ENCODE assay signal across 24 mouse cellular contexts in genomic region chr17:29756381-29756780, GRCm38 (mm10). TPM values are rescaled to one million over a fixed set of nuclear protein-coding genes. Genes with fewer than 3 reads are reported as not detected.
DNase-seq lines count a peak whose midpoint lies in the region; ATAC-seq and TF ChIP-seq lines count a peak whose summit lies in the region.
"Had no signal": no experiment of that assay in that cellular context is flagged by ENCODE, and none has a peak within 500 bp of the region (broad histone marks: within the 10 kb centered on the region; RNA-seq: fewer than 3 reads in every experiment).

No protein-coding gene starts in this region.

- ATAC-seq in lung, postnatal 0 days: peak; percentile 16; the same call in 1 of the 2 replicates
- ATAC-seq: forebrain, embryonic 14.5 days; liver, embryonic 12.5 days; liver, postnatal 0 days; midbrain, embryonic 13.5 days had no signal

- no peak overlapping the region for H3K9ac ChIP-seq in lung, postnatal 0 days (replicated peaks; ENCODE audit: low read depth)
- H3K9ac ChIP-seq: limb, embryonic 13.5 days; liver, embryonic 12.5 days; liver, postnatal 0 days; midbrain, embryonic 13.5 days had no signal

- 65% methylated on average over 10 of the region's 10 CpGs for WGBS in kidney, adult 2 months
- 61% methylated on average over 10 of the region's 10 CpGs for WGBS in lung, postnatal 0 days

- peak; percentile 7 for DNase-seq in kidney, adult 2 months
- no peak for DNase-seq in kidney, postnatal 10 days
- peak; percentile 34 for DNase-seq in lung, postnatal 0 days (ENCODE audit: low spot score)
- no peak for DNase-seq in lung, postnatal 36 days
- peak; percentile 73 for DNase-seq in adrenal gland, adult 2 months
- DNase-seq in adrenal gland, postnatal 36 days: peak; percentile 58 to 60
- no peak for DNase-seq in spleen, postnatal 4 days (ENCODE audit: low spot score in 2 of 2)
- DNase-seq: cerebellum, adult 8-10 months; gastrocnemius, postnatal 14 days; kidney, adult 18-20 months; kidney, postnatal 25 days; liver, postnatal 0 days; lung, postnatal 4 days; spleen, adult 18-20 months; thymus, adult 18-20 months; thymus, postnatal 25 days had no signal

- H3K4me3 ChIP-seq in kidney, adult 2 months (ENCODE audit: insufficient read depth, low read depth, low read length): no peak overlapping the region
- H3K4me3 ChIP-seq in lung, postnatal 0 days (ENCODE audit: low read depth, low read length): no peak overlapping the region
- H3K4me3 ChIP-seq: layer of hippocampus, adult 2 months; left cerebral cortex, adult 2 months; limb, embryonic 13.5 days; liver, embryonic 12.5 days; megakaryocyte, embryonic 14.5 days; midbrain, embryonic 13.5 days had no signal

- H3K4me1 ChIP-seq in kidney, adult 2 months (ENCODE audit: control insufficient read depth, insufficient read depth, low read length): no peaks in the 10 kb centered on the region
- no peaks in the 10 kb centered on the region for H3K4me1 ChIP-seq in lung, postnatal 0 days (ENCODE audit: insufficient read depth, low read depth, low read length)
- H3K4me1 ChIP-seq: liver, embryonic 12.5 days had no signal

- H3K9me3 ChIP-seq in lung, postnatal 0 days (ENCODE audit: low read length): no peaks in the 10 kb centered on the region
- H3K9me3 ChIP-seq: limb, embryonic 13.5 days; liver, embryonic 12.5 days; megakaryocyte, embryonic 14.5 days; midbrain, embryonic 13.5 days had no signal

- TF ChIP-seq EP300 in lung, postnatal 0 days (IDR thresholded peaks at IDR 0.05): no peak

- H3K4me2 ChIP-seq in lung, postnatal 0 days (replicated peaks; ENCODE audit: low read depth, low read length): no peak overlapping the region
- H3K4me2 ChIP-seq: limb, embryonic 13.5 days; liver, embryonic 12.5 days; midbrain, embryonic 13.5 days had no signal

- no peaks in the 10 kb centered on the region for H3K27me3 ChIP-seq in kidney, adult 2 months (replicated peaks; ENCODE audit: control insufficient read depth, insufficient read depth, low read length)
- no peaks in the 10 kb centered on the region for H3K27me3 ChIP-seq in lung, postnatal 0 days (replicated peaks; ENCODE audit: insufficient read depth, low read length)
- H3K27me3 ChIP-seq: limb, embryonic 13.5 days; midbrain, embryonic 13.5 days had no signal

- H3K36me3 ChIP-seq in kidney, adult 2 months (ENCODE audit: control insufficient read depth, insufficient read depth, low read length): no peaks in the 10 kb centered on the region
- H3K36me3 ChIP-seq in lung, postnatal 0 days (ENCODE audit: insufficient read depth, low read length): no peaks in the 10 kb centered on the region
- H3K36me3 ChIP-seq: limb, embryonic 13.5 days; liver, embryonic 12.5 days; midbrain, embryonic 13.5 days had no signal

- TF ChIP-seq POLR2A in kidney, adult 2 months (IDR thresholded peaks at IDR 0.05; ENCODE audit: low read depth, low read length): no peak

- no peak overlapping the region for H3K27ac ChIP-seq in kidney, adult 2 months (ENCODE audit: insufficient read depth, low read depth, low read length)
- no peak overlapping the region for H3K27ac ChIP-seq in lung, postnatal 0 days (ENCODE audit: low read length)
- H3K27ac ChIP-seq: layer of hippocampus, adult 2 months; left cerebral cortex, adult 2 months; limb, embryonic 13.5 days; liver, embryonic 12.5 days; midbrain, embryonic 13.5 days; stomach, postnatal 0 days had no signal

- TF ChIP-seq CTCF in kidney, adult 2 months (conservative IDR thresholded peaks at IDR 0.05; ENCODE audit: insufficient read depth, insufficient read length, low read depth, low read length): no peak
- TF ChIP-seq CTCF in lung, postnatal 0 days (IDR thresholded peaks at IDR 0.05): no peak

RNA-seq across cellular contexts. Expression of gene Ccdc167, which starts 39.5 kb away (rescaled TPM):
- polyA plus RNA-seq in kidney, adult 2 months (2012; rRNA removed): 5.0 TPM in 2 replicates
- 4.1 and 4.9 TPM in 2 replicates for polyA plus RNA-seq in lung, postnatal 0 days (2015; fragmentation: Nextera tagmentation; extraction: Ambion mirVana)
- 10 to 100 TPM in 1 of 2 experiments, 1 to 10 TPM in 1; 7.5 to 10.4 TPM for total RNA-seq in adrenal gland, adult 2 months (2021)
- polyA plus RNA-seq in adrenal gland, adult 2 months (2012; rRNA removed): 3.5 and 4.4 TPM in 2 replicates
- total RNA-seq in adrenal gland, postnatal 36 days (2021): 10 to 100 TPM in 1 of 2 experiments, 1 to 10 TPM in 1; 8.6 to 11.4 TPM

Comparison
In these comparisons a context has a peak if more than half of its experiments do, and no peak if none do; other contexts are left out.
1. DNase-seq: peak in kidney, adult 2 months (single experiment), lung, postnatal 0 days (single experiment), adrenal gland, adult 2 months (single experiment) and adrenal gland, postnatal 36 days (2 of 2); none in kidney, postnatal 10 days (single experiment), lung, postnatal 36 days (single experiment) and spleen, postnatal 4 days (0 of 2).